Mouse (Mus musculus): ENCODE measurements around the gene Sirt7. TPM values are rescaled to one million over a fixed set of nuclear protein-coding genes. Genes with fewer than 3 reads are reported as not detected.

Sirt7 gene
- polyA plus RNA-seq, 1 experiment from 2014 or later = 30.0 TPM

- H3K4me2 ChIP-seq = no peak overlapping the region
- H3K27me3 ChIP-seq = no peaks in the 10 kb centered on the region
- WGBS = 90% methylated on average over 11 of the region's 11 CpGs
- H3K4me1 ChIP-seq = peaks cover 41% of the 10 kb centered on the region
- H3K4me3 ChIP-seq = no peak overlapping the region
- no peak overlapping the region for H3K9ac ChIP-seq
- peaks cover 42% of the 10 kb centered on the region for H3K36me3 ChIP-seq
- H3K27ac ChIP-seq = no peak overlapping the region
- ATAC-seq (ENCODE audit: insufficient number of reproducible peaks, insufficient read depth, low FRiP score, low TSS enrichment, low read depth) = no peak
- H3K9me3 ChIP-seq = no peaks in the 10 kb centered on the region
Measured at GRCm38 (mm10) chr11:120626785-120627467, 1.9 kb upstream of the Sirt7 start.

GRCm38 (mm10) chr11:120624680-120625111 lies 344 bp downstream of the Sirt7 start:
- Histone ChIP-seq H3K27me3 (no peaks in the 10 kb centered on the region), H3K27ac (peak overlapping the region; percentile 71), H3K9me3 (no peaks in the 10 kb centered on the region), H3K4me2 (peak overlapping the region; percentile 99), H3K4me1 (peaks cover 19% of the 10 kb centered on the region), H3K36me3 (peaks cover 63% of the 10 kb centered on the region), H3K4me3 (peak overlapping the region; percentile 99), H3K9ac (peak overlapping the region; percentile 85)
- under 1% methylated on average over 53 of the region's 53 CpGs for WGBS
- ATAC-seq (ENCODE audit: insufficient number of reproducible peaks, insufficient read depth, low FRiP score, low TSS enrichment, low read depth) = peak; percentile 63; the same call in 1 of the 2 replicates

GRCm38 (mm10) chr11:120623961-120624679 lies 920 bp downstream of the Sirt7 start:
- 12% methylated on average over 30 of the region's 30 CpGs for WGBS
- Histone ChIP-seq H3K27ac (peak overlapping the region; percentile 71), H3K36me3 (peaks cover 60% of the 10 kb centered on the region), H3K4me2 (peak overlapping the region; percentile 99), H3K9ac (peak overlapping the region; percentile 85), H3K4me3 (peak overlapping the region; percentile 99), H3K9me3 (no peaks in the 10 kb centered on the region), H3K4me1 (peaks cover 17% of the 10 kb centered on the region), H3K27me3 (no peaks in the 10 kb centered on the region)
- ATAC-seq (ENCODE audit: insufficient number of reproducible peaks, insufficient read depth, low FRiP score, low TSS enrichment, low read depth) = no peak

DNA sequence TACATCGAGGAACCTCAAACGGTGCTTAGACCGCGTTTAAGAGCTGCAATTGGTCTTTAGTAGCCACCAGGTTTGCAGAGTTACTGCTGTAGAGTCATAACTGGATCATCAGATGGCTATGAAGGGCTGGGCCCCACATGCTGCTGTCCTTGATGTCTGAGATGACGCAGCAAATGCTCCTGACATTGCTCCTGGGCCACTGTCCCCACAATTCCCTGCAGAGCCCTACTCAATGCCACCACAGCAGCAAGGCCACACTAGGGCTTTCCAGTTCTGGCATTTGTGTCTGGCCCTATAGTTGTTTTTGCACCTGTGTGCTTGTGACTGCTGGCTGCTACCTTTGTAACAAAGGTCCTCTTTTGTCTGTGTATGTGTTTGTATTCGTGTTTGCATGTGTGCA lies 2.2 kb downstream of the Sirt7 start:
- no peak overlapping the region for H3K4me3 ChIP-seq
- 91% methylated on average over 6 of the region's 6 CpGs for WGBS
- ATAC-seq (ENCODE audit: insufficient number of reproducible peaks, insufficient read depth, low FRiP score, low TSS enrichment, low read depth) = no peak
- H3K4me1 ChIP-seq = peaks cover 17% of the 10 kb centered on the region
- H3K4me2 ChIP-seq = no peak overlapping the region
- no peaks in the 10 kb centered on the region for H3K27me3 ChIP-seq
- peaks cover 64% of the 10 kb centered on the region for H3K36me3 ChIP-seq
- H3K9me3 ChIP-seq = no peaks in the 10 kb centered on the region
- no peak overlapping the region for H3K27ac ChIP-seq
- no peak overlapping the region for H3K9ac ChIP-seq

DNA sequence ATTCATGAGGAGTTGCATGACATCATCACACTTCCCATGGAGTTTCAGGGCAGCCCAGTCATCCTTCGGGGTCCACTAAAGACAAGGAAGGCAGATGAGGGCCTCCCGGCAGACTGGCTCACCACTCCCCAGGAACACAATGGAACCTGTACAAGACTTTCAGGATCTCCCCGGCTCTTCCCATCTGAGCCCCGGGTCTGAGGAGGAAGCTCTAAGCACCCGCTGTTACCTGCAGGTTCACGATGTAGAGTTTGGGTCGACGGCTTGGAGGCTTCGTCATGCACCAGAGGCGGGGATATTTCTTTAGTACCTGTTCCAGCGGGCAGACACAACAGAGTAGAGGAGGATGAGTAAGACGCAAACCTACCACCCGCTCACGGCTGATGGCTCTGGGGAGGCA lies 4.8 kb downstream of the Sirt7 start:
- 91% methylated on average over 14 of the region's 14 CpGs for WGBS
- no peak overlapping the region for H3K4me3 ChIP-seq

GRCm38 (mm10) chr11:120618619-120619535 lies 6.2 kb downstream of the Sirt7 start:
- Histone ChIP-seq H3K4me3 (peak overlapping the region; percentile 86; the same call in 1 of the 2 replicates), H3K36me3 (peaks cover 62% of the 10 kb centered on the region), H3K27me3 (no peaks in the 10 kb centered on the region), H3K9me3 (no peaks in the 10 kb centered on the region), H3K9ac (no peak overlapping the region), H3K4me1 (peaks cover 20% of the 10 kb centered on the region), H3K4me2 (no peak overlapping the region), H3K27ac (no peak overlapping the region)
- ATAC-seq (ENCODE audit: insufficient number of reproducible peaks, insufficient read depth, low FRiP score, low TSS enrichment, low read depth) = no peak
- WGBS = 93% methylated on average over 25 of the region's 25 CpGs

More for the DNA sequence above, 4.8 kb downstream of the Sirt7 start:
- peaks cover 26% of the 10 kb centered on the region for H3K4me1 ChIP-seq
- no peak overlapping the region for H3K27ac ChIP-seq
- H3K9me3 ChIP-seq = no peaks in the 10 kb centered on the region
- no peak overlapping the region for H3K9ac ChIP-seq
- no peaks in the 10 kb centered on the region for H3K27me3 ChIP-seq
- no peak for ATAC-seq (ENCODE audit: insufficient number of reproducible peaks, insufficient read depth, low FRiP score, low TSS enrichment, low read depth)
- H3K4me2 ChIP-seq = no peak overlapping the region
- H3K36me3 ChIP-seq = peaks cover 52% of the 10 kb centered on the region

- WGBS = under 1% methylated on average over 56 of the region's 56 CpGs
- peaks cover 17% of the 10 kb centered on the region for H3K4me1 ChIP-seq
- ATAC-seq (ENCODE audit: insufficient number of reproducible peaks, insufficient read depth, low FRiP score, low TSS enrichment, low read depth) = peak; percentile 89
Measured at GRCm38 (mm10) chr11:120617519-120618112, 7.4 kb downstream of the Sirt7 start, which contains the start of gene Pcyt2. Pcyt2 (minus strand) TSS chr11:120617936.

GRCm38 (mm10) chr11:120616617-120617294 lies 8.3 kb downstream of the Sirt7 start:
- no peaks in the 10 kb centered on the region for H3K9me3 ChIP-seq
- peak overlapping the region; percentile 75; the same call in 1 of the 2 replicates for H3K27ac ChIP-seq
- WGBS = 56% methylated on average over 4 of the region's 4 CpGs
- H3K36me3 ChIP-seq = peaks cover 68% of the 10 kb centered on the region
- H3K9ac ChIP-seq = peak overlapping the region; percentile 88
- no peak for ATAC-seq (ENCODE audit: insufficient number of reproducible peaks, insufficient read depth, low FRiP score, low TSS enrichment, low read depth)
- peaks cover 17% of the 10 kb centered on the region for H3K4me1 ChIP-seq
- no peaks in the 10 kb centered on the region for H3K27me3 ChIP-seq
- H3K4me3 ChIP-seq = peak overlapping the region; percentile 86
- peak overlapping the region; percentile 78 for H3K4me2 ChIP-seq

More at GRCm38 (mm10) chr11:120617519-120618112, 7.4 kb downstream of the Sirt7 start, which contains the start of gene Pcyt2:
- H3K27ac ChIP-seq = peak within 1 kb of the TSS; percentile 75
- H3K27me3 ChIP-seq = no peaks in the 10 kb centered on the region
- H3K4me2 ChIP-seq = peak within 1 kb of the TSS; percentile 78
- H3K9ac ChIP-seq = peak within 1 kb of the TSS; percentile 88
- H3K36me3 ChIP-seq = peaks cover 67% of the 10 kb centered on the region
- H3K9me3 ChIP-seq = no peaks in the 10 kb centered on the region
- peak within 1 kb of the TSS; percentile 86 for H3K4me3 ChIP-seq

DNA sequence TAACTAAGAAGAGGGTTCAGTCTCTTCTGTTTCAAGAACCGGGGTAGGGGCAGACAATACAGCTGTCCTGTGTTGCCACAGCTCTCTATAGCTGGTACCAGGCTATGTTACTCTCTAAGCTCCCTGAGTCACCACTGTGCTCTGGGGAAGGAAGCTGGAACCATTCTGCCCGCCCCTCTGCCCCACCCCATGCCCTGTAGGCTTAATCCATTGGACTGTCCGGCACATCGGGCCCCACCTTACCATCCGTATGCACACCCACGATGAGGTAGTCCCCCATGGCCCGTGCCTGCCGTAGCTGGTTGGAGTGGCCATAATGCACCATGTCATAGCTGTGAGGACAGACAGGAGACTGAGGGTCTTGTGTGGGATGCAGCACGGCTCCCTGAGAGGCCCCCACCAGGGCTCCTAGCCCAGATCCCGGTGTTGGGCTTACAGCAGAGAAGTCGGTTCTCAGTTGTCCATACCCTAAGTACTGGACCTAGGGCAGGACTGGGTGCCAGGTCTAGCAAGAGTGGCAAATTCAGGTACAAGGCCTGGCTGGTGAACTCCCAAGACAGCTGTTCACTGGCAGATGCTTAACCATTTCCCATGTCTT lies 9.3 kb downstream of the Sirt7 start:
- H3K4me3 ChIP-seq = no peak overlapping the region; the same call in 1 of the 2 replicates
- no peaks in the 10 kb centered on the region for H3K9me3 ChIP-seq
- no peaks in the 10 kb centered on the region for H3K27me3 ChIP-seq
- peaks cover 69% of the 10 kb centered on the region for H3K36me3 ChIP-seq
- WGBS = 90% methylated on average over 11 of the region's 11 CpGs
- 0 out of 2 replicates have a peak overlapping the region, but pooled peaks have one; percentile 23 for H3K9ac ChIP-seq
- no peak overlapping the region for H3K27ac ChIP-seq
- H3K4me2 ChIP-seq = no peak overlapping the region
- H3K4me1 ChIP-seq = peaks cover 17% of the 10 kb centered on the region
- ATAC-seq (ENCODE audit: insufficient number of reproducible peaks, insufficient read depth, low FRiP score, low TSS enrichment, low read depth) = no peak

DNA sequence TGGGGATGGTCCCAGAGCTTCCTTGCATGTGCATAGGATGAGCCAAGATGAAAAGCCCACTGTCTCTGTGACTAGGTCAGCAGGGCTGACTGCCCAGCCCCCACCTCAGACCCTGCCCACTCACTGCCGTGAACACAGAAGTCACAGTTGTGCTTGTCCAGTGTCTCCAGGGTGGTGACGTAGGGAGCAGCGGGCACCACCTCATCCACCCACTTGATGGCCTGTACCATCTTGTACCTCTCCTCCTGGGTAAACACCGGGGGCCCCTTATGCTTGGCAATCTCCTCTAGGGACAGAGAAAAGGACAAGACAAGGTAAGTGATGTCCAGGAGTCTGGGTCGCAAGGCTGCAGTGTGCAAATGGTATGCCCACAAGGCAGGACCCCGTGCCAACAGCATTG lies 9.9 kb downstream of the Sirt7 start:
- Histone ChIP-seq H3K4me2 (no peak overlapping the region), H3K9ac (no peak overlapping the region), H3K4me3 (no peak overlapping the region), H3K27ac (no peak overlapping the region), H3K27me3 (no peaks in the 10 kb centered on the region), H3K4me1 (peaks cover 17% of the 10 kb centered on the region), H3K36me3 (peaks cover 69% of the 10 kb centered on the region), H3K9me3 (no peaks in the 10 kb centered on the region)
- ATAC-seq (ENCODE audit: insufficient number of reproducible peaks, insufficient read depth, low FRiP score, low TSS enrichment, low read depth) = no peak
- WGBS = 95% methylated on average over 6 of the region's 6 CpGs
